Mouse (Mus musculus) v-Abl transformed pro-B cells (cell line): ENCODE measurements around the gene Map1b.

Experiments used
- in situ Hi-C, 2 experiments: fragments of 400-800 bp; cut with MboI; formaldehyde crosslinking; loops; one replicate each; pipeline ENCODE4 v1.15.1; 2025; ENCODE audit not compliant: unreplicated experiment in 2 of 2

Map1b gene

GRCm38 (mm10) chr13:99537908-99538513 is 21.7 kb upstream of the Map1b start:
- in situ Hi-C loops = no loop called here

DNA sequence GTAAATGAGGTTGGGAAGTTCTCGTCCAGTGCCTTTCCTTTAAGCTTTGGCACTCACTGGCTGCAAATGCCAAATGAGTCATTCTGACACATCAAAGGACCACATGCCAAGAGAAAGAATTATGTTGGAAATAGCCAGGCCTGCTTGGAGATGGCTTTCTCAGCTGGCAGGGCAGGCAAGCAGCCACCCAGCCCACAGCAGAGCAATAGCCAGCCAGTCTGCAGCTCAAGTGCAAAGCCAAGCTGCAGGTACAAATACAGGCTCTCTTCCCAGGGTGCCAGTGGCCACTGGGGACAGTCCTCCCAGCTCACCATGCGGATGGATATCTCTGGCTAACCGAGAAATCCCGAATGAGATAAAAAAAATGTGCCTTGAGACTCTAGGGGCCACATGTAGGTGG is 12.1 kb upstream of the Map1b start:
- in situ Hi-C loops = no loop called here

GRCm38 (mm10) chr13:99527936-99528335 is 11.6 kb upstream of the Map1b start:
- in situ Hi-C loops = no loop called here

- in situ Hi-C loops = no loop called here
Observed at GRCm38 (mm10) chr13:99525491-99525890, 9.2 kb upstream of the Map1b start.

DNA sequence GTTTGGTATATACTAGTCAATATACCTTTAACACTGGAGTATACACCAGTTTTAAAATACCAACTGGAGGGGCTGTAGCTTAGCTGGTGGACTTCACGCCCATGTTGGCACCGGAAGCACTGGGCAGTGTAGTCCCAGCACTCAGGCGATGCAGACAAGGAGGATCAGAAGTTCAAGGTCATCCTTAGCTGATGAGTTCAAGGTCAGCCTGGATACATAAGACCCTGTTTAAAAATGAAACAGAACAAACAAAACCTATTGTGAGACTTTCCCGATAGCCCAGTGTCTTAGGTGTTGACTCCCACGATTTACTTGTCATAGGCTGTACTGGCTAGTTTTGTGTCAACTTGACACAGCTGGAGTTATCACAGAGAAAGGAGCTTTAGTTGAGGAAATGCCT is 1.5 kb upstream of the Map1b start:
- in situ Hi-C loops = no loop called here

DNA sequence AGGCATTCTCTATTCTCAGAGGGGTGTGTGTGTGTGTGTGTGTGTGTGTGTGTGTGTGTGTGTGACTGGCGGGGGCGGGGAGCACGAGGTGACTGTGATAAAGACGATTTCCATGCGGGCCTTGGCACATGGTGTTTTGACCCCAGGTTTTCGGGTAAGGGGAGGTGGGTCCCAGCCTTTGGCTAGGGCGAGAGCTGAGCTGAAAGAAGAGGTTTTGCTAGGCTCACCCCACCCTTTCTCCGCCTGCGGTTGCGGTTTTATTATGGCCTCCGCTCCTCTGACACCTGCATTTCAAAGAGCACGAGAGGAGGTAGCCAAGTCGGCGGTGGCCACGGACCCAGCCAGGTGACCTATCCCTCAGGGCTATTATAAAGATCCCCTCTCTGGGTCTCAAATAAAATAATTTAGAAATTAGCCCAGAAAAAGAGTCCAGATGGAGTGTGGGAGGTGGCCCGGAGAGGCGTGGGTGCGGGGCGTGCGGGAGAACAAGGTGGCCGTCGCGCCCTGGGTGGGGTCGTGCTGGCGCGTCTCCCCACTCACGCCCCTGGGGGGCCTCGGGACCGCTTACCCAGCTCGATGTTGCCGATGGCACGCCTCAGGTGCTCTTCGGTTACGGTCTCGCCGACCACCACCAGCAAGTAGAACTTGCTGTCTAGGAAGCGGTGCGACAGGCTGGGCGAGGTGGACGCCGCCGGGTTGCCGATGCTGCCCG is 448 bp downstream of the Map1b start:
- in situ Hi-C loops = no loop called here

DNA sequence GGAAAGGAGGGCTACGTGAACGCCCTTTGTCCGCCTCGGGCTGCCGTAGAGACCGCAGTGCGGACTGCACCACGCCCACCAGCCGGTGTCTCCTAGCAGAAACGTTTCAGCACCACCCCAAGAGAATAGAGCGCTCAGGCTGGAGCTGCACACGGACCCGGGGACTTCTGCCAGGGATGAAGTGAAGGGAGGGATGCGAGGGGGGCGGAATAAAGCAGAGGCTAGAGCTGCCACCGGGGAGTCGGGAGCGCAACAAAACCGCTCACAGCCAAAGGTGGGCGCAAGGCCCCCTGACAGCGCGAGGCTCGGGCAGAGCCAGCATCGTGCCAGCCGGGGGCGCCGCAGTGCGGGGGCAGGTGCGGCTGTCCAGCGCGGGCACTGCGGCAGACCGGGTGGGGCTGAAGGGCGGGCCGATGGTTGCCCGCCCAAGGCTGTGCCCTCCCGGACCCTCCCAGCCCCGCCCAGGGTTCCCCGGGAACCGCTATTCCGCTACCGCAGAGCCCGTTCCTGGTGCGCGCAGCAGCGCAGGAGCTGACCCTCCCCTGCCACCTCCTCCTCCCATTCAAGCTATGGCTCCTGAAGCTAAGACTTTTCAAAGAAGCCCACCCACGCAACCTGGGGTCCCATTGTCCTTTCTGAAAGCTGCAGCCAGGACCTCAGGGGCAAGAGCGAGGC is 1.3 kb downstream of the Map1b start:
- in situ Hi-C loops = no loop called here

DNA sequence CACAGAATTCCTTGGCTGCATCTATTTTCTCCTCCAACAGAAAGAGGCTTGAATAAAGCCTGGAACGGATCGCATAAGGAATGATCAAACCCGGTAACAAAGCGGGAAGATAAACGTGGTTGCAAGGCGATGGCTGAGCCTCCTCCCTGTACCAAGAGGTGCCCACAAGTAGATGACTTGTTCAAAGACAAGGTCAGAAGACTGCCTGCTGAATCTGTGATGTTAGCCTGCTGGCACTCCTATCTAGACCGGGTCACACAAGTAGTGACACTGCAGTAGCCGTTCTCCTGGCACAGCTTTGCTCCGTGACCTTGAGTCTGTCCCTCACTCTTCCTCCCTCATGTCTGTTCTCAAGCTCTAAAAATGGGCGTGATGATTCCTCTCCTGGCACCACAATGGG is 2.4 kb downstream of the Map1b start:
- in situ Hi-C loops = no loop called here

DNA sequence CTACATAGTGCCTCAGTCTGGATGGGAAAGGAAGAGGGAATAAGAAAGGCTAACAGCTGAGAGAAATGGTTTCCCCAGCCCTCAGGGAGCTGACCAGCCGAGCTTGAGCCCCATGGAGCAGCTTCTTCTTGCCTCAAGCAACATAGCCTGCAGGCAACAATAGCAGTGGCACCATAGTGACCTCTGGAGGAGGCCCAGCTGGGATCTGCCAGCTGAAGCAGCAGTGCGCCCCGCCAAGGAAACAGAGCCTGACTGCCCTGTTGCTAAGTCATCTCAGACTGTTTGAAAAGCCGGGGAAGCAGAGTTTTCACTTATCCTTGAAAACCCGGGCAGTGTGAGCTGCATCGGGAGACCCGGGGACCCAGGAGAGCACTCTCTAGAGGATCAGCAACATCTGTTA is 3.2 kb downstream of the Map1b start:
- in situ Hi-C loops = no loop called here

DNA sequence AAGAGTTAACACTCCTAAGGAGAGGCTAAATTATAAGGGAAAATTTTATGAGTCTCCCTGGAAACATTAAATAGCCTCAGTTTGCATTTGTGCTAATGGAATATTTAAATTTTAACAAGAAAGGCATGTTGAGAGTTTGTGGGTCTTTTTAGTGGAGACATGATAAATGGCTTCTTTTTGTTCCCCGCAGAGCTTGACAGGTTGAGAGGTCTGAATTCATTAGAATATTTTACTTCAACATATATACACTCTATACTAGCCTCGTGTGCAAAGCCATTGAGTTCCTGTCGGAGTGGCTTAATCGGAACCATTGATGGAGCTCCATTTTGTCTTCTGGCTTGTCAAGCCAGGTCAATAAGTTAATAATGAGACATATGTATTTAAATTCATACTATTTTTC is 6.4 kb downstream of the Map1b start:
- in situ Hi-C loops = no loop called here

DNA sequence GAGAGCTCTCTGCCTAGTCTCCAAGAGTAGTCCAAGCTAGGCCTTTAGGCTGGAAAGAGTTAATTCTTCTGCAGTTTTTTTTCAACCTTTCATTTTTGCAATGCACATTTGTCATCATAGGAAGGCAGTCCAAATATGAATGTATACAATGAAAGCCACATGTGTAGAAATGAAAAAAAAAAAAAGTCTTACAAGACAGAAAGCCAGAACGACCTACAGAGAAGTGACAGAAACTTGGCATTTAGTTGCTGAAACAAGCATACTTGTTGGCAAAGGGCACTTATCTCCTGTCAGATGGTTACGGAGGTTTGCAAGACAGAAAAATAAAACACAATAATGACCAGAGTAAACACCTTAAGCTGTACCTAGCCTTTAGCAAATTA is 9.8 kb downstream of the Map1b start:
- in situ Hi-C loops = no loop called here

GRCm38 (mm10) chr13:99505826-99506579 is 10.3 kb downstream of the Map1b start:
- in situ Hi-C loops = no loop called here

- in situ Hi-C loops = no loop called here
Observed at GRCm38 (mm10) chr13:99503370-99503979, 12.9 kb downstream of the Map1b start.

- in situ Hi-C loops = no loop called here
Observed at GRCm38 (mm10) chr13:99502911-99503310, 13.4 kb downstream of the Map1b start.

- in situ Hi-C loops = no loop called here
Observed at GRCm38 (mm10) chr13:99502126-99502744, 14.1 kb downstream of the Map1b start.

DNA sequence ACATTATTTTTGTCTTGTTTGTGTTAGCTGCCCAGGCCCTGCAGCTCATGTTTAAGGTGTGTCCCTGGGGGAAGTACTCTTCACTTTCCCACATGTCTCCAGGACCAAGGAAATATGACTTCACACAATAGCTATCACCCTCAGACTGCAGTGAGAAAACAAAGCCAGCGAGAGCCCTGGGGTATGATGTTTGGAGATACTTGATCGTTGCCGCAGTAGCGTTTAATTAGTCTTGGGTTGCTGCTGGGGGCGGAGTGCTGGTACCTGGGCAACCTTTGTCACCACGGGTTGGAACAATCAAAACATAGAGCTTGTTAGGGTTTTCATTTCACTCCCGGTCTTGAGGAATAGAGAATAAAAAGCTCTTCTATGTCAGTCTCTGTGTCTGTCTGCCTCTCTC is 14.9 kb downstream of the Map1b start:
- in situ Hi-C loops = no loop called here

GRCm38 (mm10) chr13:99500609-99501008 is 15.7 kb downstream of the Map1b start:
- in situ Hi-C loops = no loop called here

DNA sequence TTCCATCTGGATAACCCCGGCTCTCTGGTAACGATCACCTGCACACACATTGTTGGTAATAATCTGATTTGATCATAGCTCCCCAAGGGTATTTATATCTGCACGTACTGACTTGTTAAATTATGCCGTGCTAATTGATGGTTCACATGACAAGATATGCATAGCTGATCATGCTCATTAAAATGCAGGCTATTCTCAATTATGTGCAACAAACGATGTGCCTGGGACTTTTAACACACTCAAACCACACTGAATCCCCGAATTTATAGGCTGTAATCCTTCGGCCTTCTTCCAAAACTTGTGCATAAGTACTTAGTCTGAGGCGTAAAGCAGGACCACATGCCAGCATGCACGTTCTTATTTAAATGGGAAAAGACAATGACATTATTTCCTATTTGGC is 16.6 kb downstream of the Map1b start:
- in situ Hi-C loops = no loop called here

DNA sequence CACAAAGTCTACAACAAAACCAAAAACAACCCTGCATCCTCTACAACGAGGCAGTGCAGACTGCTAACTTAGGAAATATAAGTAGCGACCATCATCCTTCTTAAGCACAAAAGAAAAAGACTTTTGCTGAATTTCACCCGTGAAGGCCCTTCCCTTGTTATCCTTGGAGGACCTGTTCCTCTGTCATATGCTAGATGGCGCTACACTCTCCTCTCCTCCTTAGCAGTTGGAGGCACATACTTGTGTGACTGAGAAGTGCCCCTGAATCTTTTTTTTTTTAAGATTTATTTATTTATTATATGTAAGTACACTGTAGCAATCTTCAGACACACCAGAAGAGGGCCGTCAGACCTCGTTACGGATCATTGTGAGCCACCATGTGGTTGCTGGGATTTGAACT is 20.2 kb downstream of the Map1b start:
- in situ Hi-C loops = no loop called here

DNA sequence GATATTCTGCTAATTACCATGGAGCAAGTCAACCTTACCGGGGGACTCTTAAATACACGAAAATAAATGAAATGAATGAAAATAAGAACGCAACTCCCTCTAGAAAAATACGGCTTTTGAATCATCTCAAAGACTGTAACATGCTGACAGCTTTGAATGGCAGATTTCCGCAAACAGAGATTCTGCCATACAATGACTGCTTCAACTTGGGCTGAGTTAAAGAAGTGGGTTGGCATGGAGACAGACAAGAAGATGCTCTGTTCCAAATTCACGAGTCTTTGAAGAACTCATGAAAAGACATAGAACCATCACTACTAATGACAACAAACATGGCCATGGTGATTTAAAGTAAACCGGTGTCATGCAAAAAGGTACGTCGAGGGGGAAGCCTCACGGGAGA is 21.9 kb downstream of the Map1b start:
- in situ Hi-C loops = no loop called here
